Mouse (Mus musculus): Measurements from ENCODE around the gene Trip12. TPM values are rescaled to one million over a fixed set of nuclear protein-coding genes. Genes with fewer than 3 reads are reported as not detected.

The Trip12 gene
- total RNA-seq, 2 experiments from 2014 or later, result 113 to 203 TPM

DNA sequence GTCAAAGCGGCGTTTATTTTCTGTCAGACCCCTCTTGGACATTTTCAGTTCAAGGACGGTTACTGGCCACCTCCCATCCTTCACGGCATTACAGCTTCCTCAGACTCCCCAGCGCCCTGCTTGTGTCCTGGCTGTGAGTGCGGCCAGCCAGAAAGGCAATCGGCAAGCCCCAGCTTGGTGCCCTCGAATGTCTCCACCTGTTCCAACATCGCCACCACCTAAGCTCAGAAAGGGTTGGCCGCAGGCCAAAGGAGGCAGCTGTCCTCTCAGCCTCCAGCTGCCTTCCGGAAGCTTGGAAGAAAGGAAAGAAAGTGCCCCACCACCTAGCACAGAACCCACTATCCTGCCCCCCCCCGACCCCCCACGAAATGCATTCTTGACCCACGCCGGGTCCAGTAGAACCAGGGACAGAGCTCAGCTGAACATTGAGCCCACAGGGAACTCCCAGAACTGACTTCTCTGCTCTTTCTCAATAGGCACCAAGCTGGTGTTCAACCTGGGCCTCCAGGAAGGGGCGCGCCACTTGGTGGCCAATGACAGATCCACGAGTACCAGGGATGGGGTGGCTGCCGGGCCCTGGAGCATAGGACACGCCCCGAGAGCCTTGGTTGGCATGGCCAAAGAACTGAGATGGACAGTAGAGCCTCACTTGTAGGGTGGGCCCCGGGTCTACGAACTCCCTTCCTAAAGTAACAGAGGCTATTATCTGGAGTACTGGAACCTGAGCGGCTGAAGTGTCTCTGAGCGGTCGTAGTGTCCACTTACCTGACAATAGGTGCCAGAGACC, 145.4 kb downstream of the Trip12 start:
- no peak for ATAC-seq (replicated peaks; ENCODE audit: low FRiP score, poor library complexity, severe bottlenecking)

DNA sequence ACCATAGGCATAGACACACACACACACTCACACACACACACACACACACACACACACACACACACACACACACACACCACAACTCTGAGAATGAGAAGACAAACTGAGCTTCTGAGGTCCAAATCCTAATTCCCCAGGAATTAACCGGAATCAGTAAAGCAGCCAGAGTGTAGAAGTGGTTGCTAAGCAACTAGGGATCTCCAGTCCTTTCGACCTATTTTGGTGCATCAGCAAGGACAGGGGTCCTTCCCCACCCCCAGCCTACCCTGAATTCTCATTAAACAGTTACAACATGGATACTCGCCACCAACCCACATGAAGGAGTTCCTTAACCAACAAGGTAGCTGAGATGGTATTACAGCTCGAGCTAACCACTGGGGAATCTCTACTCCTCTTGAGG, 162.4 kb downstream of the Trip12 start:
- ATAC-seq (replicated peaks; ENCODE audit: low FRiP score, poor library complexity, severe bottlenecking), result no peak

Other genes with a start within 250 kb of the Trip12 start
- gene Dner, start 144.3 kb downstream of the Trip12 start, total RNA-seq (2015; ENCODE audit: low replicate concordance), result not detected in 2 replicates
- not detected in 2 replicates for gene Dner, start 144.3 kb downstream of the Trip12 start, total RNA-seq (2017; ENCODE audit: low replicate concordance)
- gene Fbxo36, start 675 bp downstream of the Trip12 start, total RNA-seq (2015; ENCODE audit: low replicate concordance), result 5.8 TPM in 1 of 2 replicates, not detected in the other
- gene Fbxo36, start 675 bp downstream of the Trip12 start, total RNA-seq (2017; ENCODE audit: low replicate concordance), result 1.7 TPM in 1 of 2 replicates, not detected in the other
- gene Slc16a14, start 94.6 kb upstream of the Trip12 start, total RNA-seq (2015; ENCODE audit: low replicate concordance), result not detected in 2 replicates
- 0.13 TPM in 1 of 2 replicates, not detected in the other for gene Slc16a14, start 94.6 kb upstream of the Trip12 start, total RNA-seq (2017; ENCODE audit: low replicate concordance)

Measured in erythroid progenitor cell, adult 5-6 weeks (primary cell).